Mouse (Mus musculus) intestine, postnatal 0 days (tissue): ENCODE measurements around the gene Cacna1h. TPM values are rescaled to one million over a fixed set of nuclear protein-coding genes. Genes with fewer than 3 reads are reported as not detected.
A peak's percentile ranks its signal among the peaks of the same experiment; 100 is the strongest.

Experiments used
- ATAC-seq: fragments of 200-750 bp; cut with Nextera tagmentation; 2 replicates; pipeline ENCODE4 v1.8.0; 2017; ENCODE audit warnings: mild to moderate bottlenecking, moderate TSS enrichment, moderate library complexity
- H3K27ac ChIP-seq: fragments of 300-500 bp; sonication (generic); 2 replicates; pipeline ENCODE4 v1.5.1; 2014; ENCODE audit warnings: mild to moderate bottlenecking, low read depth, low read length, moderate library complexity
- H3K27me3 ChIP-seq: fragments of 300-500 bp; sonication (generic); replicated peaks from 2 replicates; pipeline ENCODE4 v1.6.1; 2014; ENCODE audit warnings: low read length, mixed read lengths; ENCODE audit not compliant: control insufficient read depth, insufficient read depth
- H3K36me3 ChIP-seq: fragments of 300-500 bp; sonication (generic); 2 replicates; pipeline ENCODE4 v1.6.1; 2014; ENCODE audit warnings: mild to moderate bottlenecking, moderate library complexity; ENCODE audit not compliant: control insufficient read depth, insufficient read depth
- H3K4me1 ChIP-seq: fragments of 300-500 bp; sonication (generic); replicated peaks from 2 replicates; pipeline ENCODE4 v1.6.1; 2014; ENCODE audit warnings: antibody characterized with exemption, low read length, mixed read lengths; ENCODE audit not compliant: control insufficient read depth, insufficient read depth
- H3K4me2 ChIP-seq: fragments of 300-500 bp; sonication (generic); replicated peaks from 2 replicates; pipeline ENCODE4 v1.6.1; 2014; ENCODE audit warnings: low read depth, mild to moderate bottlenecking, moderate library complexity
- H3K4me3 ChIP-seq: fragments of 300-500 bp; sonication (generic); 2 replicates; pipeline ENCODE4 v1.5.1; 2014; ENCODE audit warnings: low read depth, low read length
- H3K9ac ChIP-seq: fragments of 300-500 bp; sonication (generic); 2 replicates; pipeline ENCODE4 v1.6.1; 2014; ENCODE audit warnings: mild to moderate bottlenecking, low read depth, low read length
- H3K9me3 ChIP-seq: fragments of 300-500 bp; sonication (generic); 2 replicates; pipeline ENCODE4 v1.6.1; 2016; ENCODE audit warnings: mixed run types; ENCODE audit not compliant: control insufficient read depth
- CTCF ChIP-seq: sonication (generic); IDR thresholded peaks from 2 replicates; pipeline ENCODE4 v1.5.1; 2016; ENCODE audit warnings: low read depth, mild to moderate bottlenecking, control low read depth, antibody characterized with exemption, moderate library complexity
- WGBS: fragments of 180-500 bp; shearing (Covaris S2); extraction: QIAGEN DNeasy Blood & Tissue Kit; methylation state at CpG from one replicate; pipeline ENCODE4 v1.1.7; 2014; 5-methylcytosine and 5-hydroxymethylcytosine counted together
- polyA plus RNA-seq: library from polyadenylated mRNA; unstranded; fragments of >200 nt; fragmentation: Nextera tagmentation; extraction: Ambion mirVana; gene quantifications from 2 replicates; pipeline ENCODE4 v1.2.1, GENCODE M21; 2015

Gene Cacna1h
- polyA plus RNA-seq, 1 experiment from 2014 or later: 1.7 TPM

GRCm38 (mm10) chr17:25466257-25466656, 32.7 kb upstream of the Cacna1h start:
- no peak for ATAC-seq
- Histone ChIP-seq H3K4me1 (peaks cover 12% of the 10 kb centered on the region), H3K27me3 (no peaks in the 10 kb centered on the region), H3K27ac (no peak overlapping the region), H3K4me2 (no peak overlapping the region), H3K9me3 (no peaks in the 10 kb centered on the region), H3K4me3 (no peak overlapping the region), H3K9ac (no peak overlapping the region), H3K36me3 (no peaks in the 10 kb centered on the region)
- no peak for TF ChIP-seq CTCF
- WGBS: 76% methylated on average over 2 of the region's 2 CpGs

- Histone ChIP-seq H3K27me3 (no peaks in the 10 kb centered on the region), H3K9ac (no peak overlapping the region), H3K36me3 (no peaks in the 10 kb centered on the region), H3K27ac (no peak overlapping the region), H3K4me1 (peaks cover 12% of the 10 kb centered on the region), H3K4me2 (no peak overlapping the region), H3K9me3 (no peaks in the 10 kb centered on the region), H3K4me3 (no peak overlapping the region)
- WGBS: 76% methylated on average over 4 of the region's 4 CpGs
- ATAC-seq: no peak
- TF ChIP-seq CTCF: no peak
Measured at GRCm38 (mm10) chr17:25464091-25464490, 30.5 kb upstream of the Cacna1h start.

- Histone ChIP-seq H3K36me3 (no peaks in the 10 kb centered on the region), H3K4me2 (no peak overlapping the region), H3K27ac (no peak overlapping the region), H3K27me3 (no peaks in the 10 kb centered on the region), H3K4me1 (peaks cover 12% of the 10 kb centered on the region), H3K9ac (no peak overlapping the region), H3K9me3 (no peaks in the 10 kb centered on the region), H3K4me3 (no peak overlapping the region)
- ATAC-seq: no peak
- no peak for TF ChIP-seq CTCF
- 46% methylated on average over 4 of the region's 4 CpGs for WGBS
Measured at GRCm38 (mm10) chr17:25463326-25463945, 29.9 kb upstream of the Cacna1h start.

- Histone ChIP-seq H3K4me1 (peaks cover 12% of the 10 kb centered on the region), H3K36me3 (no peaks in the 10 kb centered on the region), H3K4me2 (peak overlapping the region; percentile 35; the same call in 1 of the 2 replicates), H3K9me3 (no peaks in the 10 kb centered on the region), H3K27me3 (no peaks in the 10 kb centered on the region), H3K9ac (no peak overlapping the region), H3K27ac (no peak overlapping the region), H3K4me3 (0 out of 2 replicates have a peak overlapping the region, but pooled peaks have one; percentile 3)
- TF ChIP-seq CTCF: no peak
- 7% methylated on average over 9 of the region's 9 CpGs for WGBS
- ATAC-seq: peak; percentile 95
Measured at GRCm38 (mm10) chr17:25462236-25462875, 28.8 kb upstream of the Cacna1h start.

GRCm38 (mm10) chr17:25456540-25456939, 23.0 kb upstream of the Cacna1h start:
- WGBS: 53% methylated on average over 8 of the region's 8 CpGs
- H3K9ac ChIP-seq: no peak overlapping the region
- no peaks in the 10 kb centered on the region for H3K9me3 ChIP-seq
- H3K4me1 ChIP-seq: no peaks in the 10 kb centered on the region
- H3K4me2 ChIP-seq: no peak overlapping the region
- TF ChIP-seq CTCF: no peak
- H3K36me3 ChIP-seq: no peaks in the 10 kb centered on the region
- ATAC-seq: no peak
- H3K27ac ChIP-seq: no peak overlapping the region
- H3K4me3 ChIP-seq: no peak overlapping the region
- no peaks in the 10 kb centered on the region for H3K27me3 ChIP-seq

- TF ChIP-seq CTCF: no peak
- H3K4me2 ChIP-seq: no peak within 1 kb of the TSS
- no peak for ATAC-seq
- no peaks in the 10 kb centered on the region for H3K36me3 ChIP-seq
- no peak within 1 kb of the TSS for H3K9ac ChIP-seq
- no peak within 1 kb of the TSS for H3K27ac ChIP-seq
- WGBS: 43% methylated on average over 2 of the region's 2 CpGs
- H3K4me1 ChIP-seq: no peaks in the 10 kb centered on the region
- H3K4me3 ChIP-seq: no peak within 1 kb of the TSS
- H3K9me3 ChIP-seq: no peaks in the 10 kb centered on the region
- H3K27me3 ChIP-seq: no peaks in the 10 kb centered on the region
Measured at GRCm38 (mm10) chr17:25454272-25454671, 20.7 kb upstream of the Cacna1h start, which contains the start of gene Tekt4. Gene Tekt4 (plus strand): TSS chr17:25454615.
